Mouse (Mus musculus) inflammation-experienced regulatory T-cells, adult 6 months (primary cell): ENCODE results near the gene Olig1. TPM values are rescaled to one million over a fixed set of nuclear protein-coding genes. Genes with fewer than 3 reads are reported as not detected.
"Not testable (repeated sequence)": the region's sequence is repeated elsewhere in the genome, so short reads cannot be mapped to it uniquely, and the experiment has no call there.

ENCODE experiments used
- ATAC-seq: one replicate; pipeline ENCODE4 v1.8.0; 2017
- polyA plus RNA-seq, 3 experiments: library from polyadenylated mRNA; unstranded; fragments of 100-300 nt; shearing (Covaris generic); gene quantifications; one replicate each; pipeline ENCODE4 v1.2.1; 2017

The Olig1 gene
- polyA plus RNA-seq, 3 experiments from 2014 or later, result not detected

- not testable (repeated sequence) for ATAC-seq
Observed at GRCm38 (mm10) chr16:91255419-91256164, 14.0 kb upstream of the Olig1 start.

DNA sequence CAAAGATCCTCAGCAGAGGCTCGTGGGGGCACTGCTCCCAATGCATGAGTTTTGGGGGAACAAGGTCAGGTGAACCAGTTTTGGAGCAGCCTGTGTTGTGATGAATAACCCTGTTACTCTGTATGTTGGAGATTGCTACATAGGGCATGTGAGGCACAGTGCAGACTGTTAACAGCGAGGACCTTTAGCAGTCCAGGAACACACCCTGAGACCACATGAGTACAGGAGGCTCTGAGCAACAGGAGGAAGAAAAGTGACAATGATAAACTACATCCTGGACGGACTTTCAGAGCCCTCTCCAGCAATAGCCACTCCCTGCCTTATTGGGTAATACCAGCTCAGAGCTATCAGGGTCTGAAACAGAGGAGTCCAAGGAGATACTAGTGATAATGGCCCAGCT, 10.6 kb upstream of the Olig1 start:
- no peak for ATAC-seq

- no peak for ATAC-seq
Observed at GRCm38 (mm10) chr16:91260861-91261260, 8.7 kb upstream of the Olig1 start.

- ATAC-seq, result no peak
Observed at GRCm38 (mm10) chr16:91262467-91263220, 6.9 kb upstream of the Olig1 start.

- no peak for ATAC-seq
Observed at GRCm38 (mm10) chr16:91265972-91266371, 3.6 kb upstream of the Olig1 start.

DNA sequence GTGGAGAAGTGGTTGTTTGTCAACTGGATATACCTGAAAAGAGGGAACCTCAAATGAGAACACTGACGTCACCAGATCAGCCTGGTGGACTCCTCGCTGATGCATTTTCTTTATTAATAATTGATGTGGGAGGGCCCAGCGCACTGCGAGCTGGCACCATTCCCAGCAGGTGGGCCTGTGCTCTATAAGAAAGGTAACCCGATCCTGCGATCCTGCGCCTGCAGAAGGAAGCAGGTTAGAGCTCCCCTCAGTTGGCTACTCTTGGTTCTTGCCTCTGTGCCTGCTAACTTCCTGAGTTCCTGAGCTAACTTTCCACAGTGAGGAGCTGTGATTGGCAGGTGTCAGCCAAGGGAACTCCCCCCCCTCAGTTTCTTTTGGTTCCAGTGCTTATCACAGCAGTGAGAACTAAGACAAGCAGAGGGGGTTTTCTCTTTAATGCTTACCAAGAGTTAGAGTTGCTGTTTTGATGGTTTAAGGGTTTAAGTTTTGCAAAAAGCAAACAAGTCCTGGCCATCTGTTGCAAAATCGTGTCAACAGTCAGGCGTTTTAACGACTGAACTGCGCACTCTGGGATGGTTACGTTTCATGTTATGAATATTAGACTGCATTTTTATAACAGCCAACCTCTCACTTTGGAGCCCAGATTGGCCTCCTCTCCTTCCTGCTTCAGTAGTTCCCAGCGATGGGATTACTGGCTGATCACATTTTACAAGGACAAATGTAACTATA, 684 bp upstream of the Olig1 start:
- no peak for ATAC-seq

- ATAC-seq, result no peak
Observed at GRCm38 (mm10) chr16:91270212-91270971, 820 bp downstream of the Olig1 start.

DNA sequence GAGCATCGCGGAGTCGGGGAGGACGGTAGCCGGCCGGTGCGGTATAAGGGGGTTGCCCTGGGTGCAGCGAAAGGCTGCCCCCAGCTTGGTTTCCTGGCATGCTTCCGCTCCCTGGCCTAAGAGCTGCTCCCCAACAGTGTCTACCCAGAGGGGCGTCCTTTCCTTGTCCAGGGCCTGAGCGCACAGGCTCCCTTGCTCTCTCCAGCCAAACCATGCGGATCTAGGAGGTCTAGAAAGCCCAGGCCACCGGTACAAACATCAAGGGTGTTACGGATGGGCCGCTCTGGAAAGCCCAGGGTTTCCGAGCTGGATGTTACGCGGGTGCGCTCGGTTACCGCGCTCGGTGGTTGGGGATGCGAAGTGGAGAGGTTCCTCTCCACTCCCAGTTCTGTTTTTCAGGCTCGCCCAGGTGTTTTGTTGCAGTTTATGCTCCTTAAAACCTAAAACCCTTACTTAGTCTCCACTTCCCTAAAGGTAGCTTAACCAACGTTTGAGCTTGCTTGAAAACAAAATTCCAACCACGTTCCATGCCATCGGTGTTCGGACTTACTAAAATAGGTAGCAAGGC, 1.5 kb downstream of the Olig1 start:
- ATAC-seq, result no peak

GRCm38 (mm10) chr16:91271634-91272033, 2.1 kb downstream of the Olig1 start:
- no peak for ATAC-seq

DNA sequence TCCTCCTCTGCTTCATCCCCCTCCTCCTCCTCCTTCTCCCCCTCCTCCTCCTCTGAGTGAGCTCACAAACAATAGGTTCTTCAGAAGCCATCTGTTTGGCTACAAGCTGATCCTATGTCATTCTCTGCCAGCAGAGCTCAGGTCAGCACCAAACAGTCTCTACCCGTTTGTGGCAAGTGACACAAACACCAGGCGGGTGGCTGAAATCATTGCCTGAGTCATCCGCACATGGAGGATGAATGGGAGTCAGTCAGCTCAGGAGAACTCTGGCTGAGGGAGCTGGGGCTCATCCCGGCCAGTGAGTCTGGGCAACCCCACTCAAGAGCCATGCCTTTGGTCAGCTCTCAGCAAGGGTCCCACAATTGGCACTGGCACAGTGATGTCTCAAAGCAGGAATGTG, 10.9 kb downstream of the Olig1 start:
- ATAC-seq, result no peak

- no peak for ATAC-seq
Observed at GRCm38 (mm10) chr16:91292080-91292479, 22.5 kb downstream of the Olig1 start.

- no peak for ATAC-seq
Observed at GRCm38 (mm10) chr16:91292719-91293333, 23.3 kb downstream of the Olig1 start.

GRCm38 (mm10) chr16:91297726-91298125, 28.2 kb downstream of the Olig1 start:
- no peak for ATAC-seq

DNA sequence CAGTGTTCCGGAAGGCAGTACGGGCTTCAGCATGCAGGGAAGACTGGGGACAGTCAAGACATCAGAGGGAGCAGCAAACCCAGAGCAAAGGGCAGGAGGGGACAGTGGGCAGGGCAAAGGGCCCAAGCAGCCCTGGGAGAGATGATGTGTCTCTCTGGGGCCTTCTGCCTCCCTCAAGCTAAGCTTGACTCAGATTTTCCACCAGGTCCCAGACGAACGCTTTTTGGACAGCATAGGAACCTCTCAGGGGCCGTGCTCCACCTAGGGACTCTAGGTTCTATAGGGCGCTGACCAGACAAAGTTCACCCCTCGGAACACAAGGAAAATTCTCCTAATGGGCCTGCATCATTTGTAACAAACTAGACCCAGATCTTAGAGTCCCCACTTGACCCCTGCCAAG, 29.8 kb downstream of the Olig1 start:
- ATAC-seq, result no peak

GRCm38 (mm10) chr16:91300641-91301441, 31.3 kb downstream of the Olig1 start:
- ATAC-seq, result no peak

- no peak for ATAC-seq
Observed at GRCm38 (mm10) chr16:91301454-91301853, 31.9 kb downstream of the Olig1 start.

GRCm38 (mm10) chr16:91303776-91304709, 34.5 kb downstream of the Olig1 start:
- no peak for ATAC-seq

- ATAC-seq, result no peak
Observed at GRCm38 (mm10) chr16:91305512-91306111, 36.0 kb downstream of the Olig1 start.

- ATAC-seq, result no peak
Observed at GRCm38 (mm10) chr16:91309872-91310271, 40.3 kb downstream of the Olig1 start.
